Mouse (Mus musculus): Measurements from ENCODE around the gene Lamb3. TPM values are rescaled to one million over a fixed set of nuclear protein-coding genes. Genes with fewer than 3 reads are reported as not detected.

Gene Lamb3
- polyA plus RNA-seq, 1 experiment from 2014 or later, result 62.8 TPM

GRCm38 (mm10) chr1:193326456-193327145, 119.1 kb downstream of the Lamb3 start:
- Histone ChIP-seq H3K36me3 (ENCODE audit: insufficient read depth, low read length) (no peaks in the 10 kb centered on the region), H3K4me2 (replicated peaks; ENCODE audit: low read depth, low read length) (no peak overlapping the region), H3K4me1 (ENCODE audit: insufficient read depth, low read depth, low read length) (no peaks in the 10 kb centered on the region), H3K27me3 (replicated peaks; ENCODE audit: insufficient read depth, low read length) (no peaks in the 10 kb centered on the region), H3K9me3 (ENCODE audit: low read length) (no peaks in the 10 kb centered on the region), H3K9ac (replicated peaks; ENCODE audit: low read depth) (no peak overlapping the region), H3K4me3 (ENCODE audit: low read depth, low read length) (no peak overlapping the region), H3K27ac (ENCODE audit: low read length) (no peak overlapping the region)
- 63% methylated on average over 7 of the region's 7 CpGs for WGBS
- TF ChIP-seq EP300 (IDR thresholded peaks at IDR 0.05), result no peak
- peak; percentile 67 for TF ChIP-seq CTCF (IDR thresholded peaks at IDR 0.05)
- ATAC-seq, result peak; percentile 38
- peak; percentile 35 for DNase-seq (ENCODE audit: low spot score)

- WGBS, result 62% methylated on average over 1 of the region's 1 CpGs
These were observed 119.7 kb downstream of the Lamb3 start for GRCm38 (mm10) chr1:193327216-193327615.

GRCm38 (mm10) chr1:193327686-193328085, 120.2 kb downstream of the Lamb3 start:
- Histone ChIP-seq H3K9ac (replicated peaks; ENCODE audit: low read depth) (no peak overlapping the region), H3K27ac (ENCODE audit: low read length) (no peak overlapping the region), H3K4me2 (replicated peaks; ENCODE audit: low read depth, low read length) (no peak overlapping the region), H3K4me3 (ENCODE audit: low read depth, low read length) (no peak overlapping the region), H3K9me3 (ENCODE audit: low read length) (no peaks in the 10 kb centered on the region), H3K27me3 (replicated peaks; ENCODE audit: insufficient read depth, low read length) (no peaks in the 10 kb centered on the region), H3K36me3 (ENCODE audit: insufficient read depth, low read length) (no peaks in the 10 kb centered on the region), H3K4me1 (ENCODE audit: insufficient read depth, low read depth, low read length) (no peaks in the 10 kb centered on the region)
- no peak for ATAC-seq
- no peak for DNase-seq (ENCODE audit: low spot score)
- TF ChIP-seq CTCF (IDR thresholded peaks at IDR 0.05) (no peak), EP300 (IDR thresholded peaks at IDR 0.05) (no peak)
- 56% methylated on average over 5 of the region's 5 CpGs for WGBS

More at GRCm38 (mm10) chr1:193327216-193327615, 119.7 kb downstream of the Lamb3 start:
- Histone ChIP-seq H3K9ac (replicated peaks; ENCODE audit: low read depth) (no peak overlapping the region), H3K4me3 (ENCODE audit: low read depth, low read length) (no peak overlapping the region), H3K36me3 (ENCODE audit: insufficient read depth, low read length) (no peaks in the 10 kb centered on the region), H3K4me2 (replicated peaks; ENCODE audit: low read depth, low read length) (no peak overlapping the region), H3K27ac (ENCODE audit: low read length) (no peak overlapping the region), H3K27me3 (replicated peaks; ENCODE audit: insufficient read depth, low read length) (no peaks in the 10 kb centered on the region), H3K4me1 (ENCODE audit: insufficient read depth, low read depth, low read length) (no peaks in the 10 kb centered on the region), H3K9me3 (ENCODE audit: low read length) (no peaks in the 10 kb centered on the region)
- TF ChIP-seq EP300 (IDR thresholded peaks at IDR 0.05) (no peak), CTCF (IDR thresholded peaks at IDR 0.05) (no peak)
- ATAC-seq (no peak), DNase-seq (ENCODE audit: low spot score) (no peak)

- no peak for ATAC-seq
- DNase-seq (ENCODE audit: low spot score), result no peak
- Histone ChIP-seq H3K27me3 (replicated peaks; ENCODE audit: insufficient read depth, low read length) (no peaks in the 10 kb centered on the region), H3K27ac (ENCODE audit: low read length) (no peak overlapping the region), H3K4me2 (replicated peaks; ENCODE audit: low read depth, low read length) (no peak overlapping the region), H3K4me1 (ENCODE audit: insufficient read depth, low read depth, low read length) (no peaks in the 10 kb centered on the region), H3K9me3 (ENCODE audit: low read length) (no peaks in the 10 kb centered on the region), H3K9ac (replicated peaks; ENCODE audit: low read depth) (no peak overlapping the region), H3K4me3 (ENCODE audit: low read depth, low read length) (no peak overlapping the region), H3K36me3 (ENCODE audit: insufficient read depth, low read length) (no peaks in the 10 kb centered on the region)
- 73% methylated on average over 9 of the region's 9 CpGs for WGBS
- TF ChIP-seq CTCF (IDR thresholded peaks at IDR 0.05) (no peak), EP300 (IDR thresholded peaks at IDR 0.05) (no peak)
These were observed 122.1 kb downstream of the Lamb3 start for GRCm38 (mm10) chr1:193329557-193329956.

- DNase-seq (ENCODE audit: low spot score) (peak; percentile 66), ATAC-seq (peak; percentile 68)
- WGBS, result 37% methylated on average over 10 of the region's 10 CpGs
- TF ChIP-seq CTCF (IDR thresholded peaks at IDR 0.05), result peak; percentile 80
- no peak for TF ChIP-seq EP300 (IDR thresholded peaks at IDR 0.05)
- no peak overlapping the region for H3K4me2 ChIP-seq (replicated peaks; ENCODE audit: low read depth, low read length)
- H3K27me3 ChIP-seq (replicated peaks; ENCODE audit: insufficient read depth, low read length), result no peaks in the 10 kb centered on the region
- no peak overlapping the region for H3K27ac ChIP-seq (ENCODE audit: low read length)
- H3K9me3 ChIP-seq (ENCODE audit: low read length), result no peaks in the 10 kb centered on the region
- H3K4me1 ChIP-seq (ENCODE audit: insufficient read depth, low read depth, low read length), result no peaks in the 10 kb centered on the region
- H3K9ac ChIP-seq (replicated peaks; ENCODE audit: low read depth), result no peak overlapping the region
- H3K4me3 ChIP-seq (ENCODE audit: low read depth, low read length), result no peak overlapping the region
- no peaks in the 10 kb centered on the region for H3K36me3 ChIP-seq (ENCODE audit: insufficient read depth, low read length)
These were observed 122.7 kb downstream of the Lamb3 start for GRCm38 (mm10) chr1:193330172-193330571.

GRCm38 (mm10) chr1:193330626-193331025, 123.1 kb downstream of the Lamb3 start:
- H3K9me3 ChIP-seq (ENCODE audit: low read length), result no peaks in the 10 kb centered on the region
- DNase-seq (ENCODE audit: low spot score) (no peak), ATAC-seq (no peak)
- H3K4me1 ChIP-seq (ENCODE audit: insufficient read depth, low read depth, low read length), result no peaks in the 10 kb centered on the region
- no peak overlapping the region for H3K27ac ChIP-seq (ENCODE audit: low read length)
- H3K36me3 ChIP-seq (ENCODE audit: insufficient read depth, low read length), result no peaks in the 10 kb centered on the region
- WGBS, result 89% methylated on average over 6 of the region's 7 CpGs
- no peak overlapping the region for H3K4me3 ChIP-seq (ENCODE audit: low read depth, low read length)
- H3K27me3 ChIP-seq (replicated peaks; ENCODE audit: insufficient read depth, low read length), result no peaks in the 10 kb centered on the region
- no peak for TF ChIP-seq EP300 (IDR thresholded peaks at IDR 0.05)
- no peak for TF ChIP-seq CTCF (IDR thresholded peaks at IDR 0.05)
- no peak overlapping the region for H3K9ac ChIP-seq (replicated peaks; ENCODE audit: low read depth)
- H3K4me2 ChIP-seq (replicated peaks; ENCODE audit: low read depth, low read length), result no peak overlapping the region

Measured in lung, postnatal 0 days (tissue).